Mouse (Mus musculus) lung, adult 2 months (tissue): ENCODE results near the gene Msn. TPM values are rescaled to one million over a fixed set of nuclear protein-coding genes. Genes with fewer than 3 reads are reported as not detected.
"Not testable (repeated sequence)": the region's sequence is repeated elsewhere in the genome, so short reads cannot be mapped to it uniquely, and the experiment has no call there.

ENCODE experiments used
- DNase-seq: peaks from one replicate; pipeline ENCODE4 v3.0.0; 2022
- H3K4me1 ChIP-seq: fragments of 200-500 bp; 2 replicates; pipeline ENCODE4 v1.6.1; 2011; ENCODE audit warnings: low read length; ENCODE audit not compliant: control insufficient read depth, insufficient read depth
- H3K4me3 ChIP-seq: fragments of 200-500 bp; replicated peaks from 2 replicates; pipeline ENCODE3; 2011; ENCODE audit warnings: low read depth, mild to moderate bottlenecking, control low read depth, low read length; ENCODE audit errors: extremely low read depth
- CTCF ChIP-seq: fragments of 200-500 bp; IDR thresholded peaks from 2 replicates; pipeline ENCODE4 v1.5.1; 2011; ENCODE audit warnings: mild to moderate bottlenecking, low read length, control low read depth; ENCODE audit not compliant: insufficient read depth
- POLR2A ChIP-seq: fragments of 200-500 bp; IDR thresholded peaks from 2 replicates; pipeline ENCODE4 v1.6.1; 2011; ENCODE audit warnings: low read depth, mild to moderate bottlenecking, control low read depth, low read length, borderline replicate concordance; ENCODE audit errors: extremely low read depth
- WGBS: fragments of 180-500 bp; shearing (Covaris S2); methylation state at CpG from one replicate; pipeline ENCODE4 v1.1.7; 2018; 5-methylcytosine and 5-hydroxymethylcytosine counted together
- polyA plus RNA-seq: library from polyadenylated mRNA; depleted of rRNA; stranded (reverse); fragments of >200 nt; gene quantifications from 2 replicates; pipeline ENCODE4 v1.2.3, GENCODE M21; 2012; rRNA removed

Gene Msn
- polyA plus RNA-seq, 1 experiment: 370 TPM

DNA sequence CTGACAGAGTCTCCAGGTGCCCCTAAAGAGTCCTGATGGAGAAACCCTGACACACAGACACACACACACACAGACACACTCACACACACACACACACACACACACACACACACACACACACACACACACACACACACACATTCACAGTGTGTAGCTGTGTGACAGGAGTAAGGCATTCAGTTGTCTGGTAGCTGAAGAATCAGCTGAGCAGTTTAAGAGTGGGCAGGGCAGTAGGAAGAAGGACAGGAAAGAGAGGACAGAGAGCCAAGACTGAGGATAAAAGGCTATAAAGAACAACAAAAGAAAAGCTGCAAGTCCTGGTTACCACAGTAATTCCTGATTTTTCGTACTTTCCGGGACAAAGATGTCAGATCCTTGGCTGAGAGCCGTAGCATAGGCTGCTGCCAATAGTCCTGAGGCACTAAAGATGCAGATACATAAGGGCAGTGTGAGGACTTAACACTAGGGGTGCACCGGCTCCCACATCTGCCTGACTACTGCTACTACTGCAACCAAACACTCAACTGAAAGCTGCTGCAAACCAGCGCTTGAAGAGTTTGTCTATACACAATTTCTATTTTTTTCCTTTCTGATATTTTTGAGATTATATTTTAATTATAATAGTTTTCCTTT is 88.4 kb downstream of the Msn start:
- Histone ChIP-seq H3K4me3 (no peak overlapping the region), H3K4me1 (no peaks in the 10 kb centered on the region)
- WGBS: 63% methylated on average over 5 of the region's 5 CpGs
- DNase-seq: no peak
- TF ChIP-seq CTCF (no peak), POLR2A (no peak)

DNA sequence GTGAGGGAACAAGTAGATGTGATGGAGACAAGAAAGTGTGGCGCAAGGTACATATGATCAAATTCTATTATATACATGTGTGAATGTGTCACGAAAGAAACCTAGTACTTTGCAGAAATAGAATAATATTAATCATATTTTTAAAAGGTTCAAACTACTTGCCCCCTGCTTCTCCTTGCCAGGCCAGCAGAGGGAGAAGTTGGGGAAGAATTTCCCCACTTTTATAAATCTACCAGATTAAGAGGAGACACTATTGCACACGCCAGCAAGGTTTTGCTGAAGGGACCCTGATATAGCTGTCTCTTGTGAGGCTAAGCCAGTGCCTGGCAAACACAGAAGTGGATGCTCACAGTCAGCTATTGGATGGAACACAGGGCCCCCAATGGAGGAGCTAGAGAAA is 109.3 kb downstream of the Msn start:
- not testable (repeated sequence) for H3K4me3 ChIP-seq, DNase-seq, H3K4me1 ChIP-seq
- 82% methylated on average over 3 of the region's 3 CpGs for WGBS

GRCm38 (mm10) chrX:96206872-96207271 is 111.0 kb downstream of the Msn start:
- WGBS: 10% methylated on average over 1 of the region's 1 CpGs
- TF ChIP-seq CTCF (no peak), POLR2A (no peak)
- Histone ChIP-seq H3K4me1 (no peaks in the 10 kb centered on the region), H3K4me3 (no peak overlapping the region)
- no peak for DNase-seq

- 31% methylated on average over 1 of the region's 1 CpGs for WGBS
- Histone ChIP-seq H3K4me1 (no peaks in the 10 kb centered on the region), H3K4me3 (no peak overlapping the region)
- DNase-seq: no peak
- TF ChIP-seq CTCF (no peak), POLR2A (no peak)
Observed at GRCm38 (mm10) chrX:96218088-96218487, 122.2 kb downstream of the Msn start.

Other genes with a start within 250 kb of the Msn start
- 9.6 and 15.9 TPM in 2 replicates for gene Las1l, start 139.1 kb upstream of the Msn start, polyA plus RNA-seq
- gene Vsig4, start 197.4 kb downstream of the Msn start, polyA plus RNA-seq: 0.42 TPM in 1 of 2 replicates, not detected in the other